Mouse (Mus musculus) E14TG2a.4 (cell line): ENCODE data around the gene Necab3.

Experiments used
- CTCF ChIP-seq: conservative IDR thresholded peaks from 2 replicates; pipeline ENCODE4 v1.5.1; 2014; ENCODE audit warnings: low read length
- POU5F1 ChIP-seq: IDR thresholded peaks from 2 replicates; pipeline ENCODE4 v1.6.1; 2014; ENCODE audit warnings: low read length, borderline replicate concordance

GRCm38 (mm10) chr2:154567766-154568165 is 9.1 kb upstream of the Necab3 start:
- TF ChIP-seq CTCF (no peak), POU5F1 (no peak)
